Mouse (Mus musculus) ES-E14 (cell line): ENCODE measurements around the gene Nxph1. TPM values are rescaled to one million over a fixed set of nuclear protein-coding genes. Genes with fewer than 3 reads are reported as not detected.

Experiments
- DNase-seq: peaks from one replicate; pipeline ENCODE4 v3.0.0-alpha.2; 2013; ENCODE audit warnings: low read depth, low spot score
- H3K27ac ChIP-seq: 2 replicates; pipeline ENCODE4 v1.5.1; 2012; ENCODE audit warnings: low read depth, mild to moderate bottlenecking, low read length, moderate library complexity, mixed read lengths; ENCODE audit not compliant: poor library complexity, insufficient read depth, severe bottlenecking
- H3K36me3 ChIP-seq: 2 replicates; pipeline ENCODE4 v1.6.1; 2012; ENCODE audit warnings: mild to moderate bottlenecking, low read length, moderate library complexity, mixed read lengths; ENCODE audit not compliant: control insufficient read depth, poor library complexity, insufficient read depth, severe bottlenecking
- H3K4me1 ChIP-seq, 2 experiments: fragments of 150-350 bp in 1 of 2; sonication (generic) in 1 of 2; 2 replicates each; pipeline ENCODE4 v1.6.1; 2012; ENCODE audit warnings: low read length in 2 of 2, mild to moderate bottlenecking in 1 of 2, mixed read lengths in 1 of 2; ENCODE audit not compliant: control insufficient read depth in 2 of 2, insufficient read depth in 2 of 2, poor library complexity in 1 of 2
- H3K4me3 ChIP-seq, 2 experiments: fragments of 150-350 bp in 1 of 2; sonication (generic) in 1 of 2; 2 replicates each; pipeline ENCODE4 v1.5.1; 2012; ENCODE audit warnings: low read length in 2 of 2, low read depth in 1 of 2, mild to moderate bottlenecking in 1 of 2, mixed read lengths in 1 of 2; ENCODE audit not compliant: insufficient read depth in 1 of 2, poor library complexity in 1 of 2, severe bottlenecking in 1 of 2
- H3K9ac ChIP-seq: 2 replicates; pipeline ENCODE4 v1.6.1; 2012; ENCODE audit warnings: low read depth, mild to moderate bottlenecking, low read length, mixed read lengths; ENCODE audit not compliant: poor library complexity, insufficient read depth, severe bottlenecking
- H3K9me3 ChIP-seq: fragments of 150-350 bp; sonication (generic); 2 replicates; pipeline ENCODE4 v1.6.1; 2012; ENCODE audit warnings: low read depth, mild to moderate bottlenecking, low read length; ENCODE audit not compliant: control insufficient read depth, insufficient read depth
- CHD2 ChIP-seq: IDR thresholded peaks from 2 replicates; pipeline ENCODE4 v1.6.1; 2014; ENCODE audit warnings: mild to moderate bottlenecking, low read depth, low read length, inconsistent platforms
- HCFC1 ChIP-seq: IDR thresholded peaks from 2 replicates; pipeline ENCODE4 v1.6.1; 2012; ENCODE audit warnings: low read length, inconsistent platforms, borderline replicate concordance; ENCODE audit not compliant: insufficient read depth
- MAFK ChIP-seq: IDR thresholded peaks from 2 replicates; pipeline ENCODE4 v1.6.1; 2014; ENCODE audit warnings: mild to moderate bottlenecking, low read depth, low read length, inconsistent platforms; ENCODE audit not compliant: insufficient read depth
- ZC3H11A ChIP-seq: IDR thresholded peaks from 2 replicates; pipeline ENCODE4 v1.6.1; 2012; ENCODE audit warnings: low read depth, mild to moderate bottlenecking, inconsistent platforms, low read length, borderline replicate concordance
- ZNF384 ChIP-seq: IDR thresholded peaks from 2 replicates; pipeline ENCODE4 v1.6.1; 2012; ENCODE audit warnings: low read depth, low read length, inconsistent platforms
- in situ Hi-C, 2 experiments: fragments of 600-800 bp; cut with MboI; formaldehyde crosslinking; loops; one replicate each; pipeline ENCODE4 v1.15.1; 2025; ENCODE audit warnings: low sequenced_read_pairs in 2 of 2, inconsistent platforms in 1 of 2; ENCODE audit not compliant: unreplicated experiment in 2 of 2
- total RNA-seq: library from RNA; depleted of rRNA; stranded (reverse); fragments of 300-350 nt; gene quantifications from 2 replicates; pipeline ENCODE4 v1.2.3, GENCODE M21; 2012; rRNA removed

The Nxph1 gene
- not detected in 2 replicates for total RNA-seq

DNA sequence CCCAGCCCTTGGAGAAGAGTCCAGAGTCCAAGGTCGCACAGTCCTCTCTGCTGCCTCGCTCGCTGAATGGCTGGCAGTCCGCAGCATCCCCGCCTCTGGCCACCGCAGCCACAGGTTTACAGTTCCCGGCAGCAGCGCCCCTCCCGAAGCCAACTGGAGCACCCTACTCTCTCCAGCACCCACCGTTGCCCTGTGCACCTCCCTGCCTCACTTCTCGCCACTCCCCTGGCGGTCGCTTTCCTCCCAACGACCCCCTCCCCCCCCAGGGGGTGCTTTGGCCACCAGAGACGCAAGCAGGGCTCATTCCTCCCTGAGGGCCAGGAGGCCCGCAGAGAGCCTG is at the start of gene Nxph1:
TSS of gene Nxph1 (plus strand) at position 301 of the 340 bp plus-strand sequence.
- Histone ChIP-seq H3K36me3 (no peaks in the 10 kb centered on the region), H3K9me3 (no peaks in the 10 kb centered on the region), H3K27ac (no peak within 1 kb of the TSS), H3K9ac (no peak within 1 kb of the TSS), H3K4me3 (peak within 1 kb of the TSS; percentile 19 to 46), H3K4me1 (peaks cover 0 to 4% of the 10 kb centered on the region in 2 experiments; a peak in 1 of 4 replicates)
- no peak for DNase-seq
- in situ Hi-C loops, result loop anchor here in 1 of 2 experiments (25.0 kb wide), 1 partner anchor 289 kb away; no protein-coding TSS in a partner anchor
- TF ChIP-seq MAFK (no peak), ZC3H11A (no peak), HCFC1 (no peak), CHD2 (no peak), ZNF384 (no peak)

DNA sequence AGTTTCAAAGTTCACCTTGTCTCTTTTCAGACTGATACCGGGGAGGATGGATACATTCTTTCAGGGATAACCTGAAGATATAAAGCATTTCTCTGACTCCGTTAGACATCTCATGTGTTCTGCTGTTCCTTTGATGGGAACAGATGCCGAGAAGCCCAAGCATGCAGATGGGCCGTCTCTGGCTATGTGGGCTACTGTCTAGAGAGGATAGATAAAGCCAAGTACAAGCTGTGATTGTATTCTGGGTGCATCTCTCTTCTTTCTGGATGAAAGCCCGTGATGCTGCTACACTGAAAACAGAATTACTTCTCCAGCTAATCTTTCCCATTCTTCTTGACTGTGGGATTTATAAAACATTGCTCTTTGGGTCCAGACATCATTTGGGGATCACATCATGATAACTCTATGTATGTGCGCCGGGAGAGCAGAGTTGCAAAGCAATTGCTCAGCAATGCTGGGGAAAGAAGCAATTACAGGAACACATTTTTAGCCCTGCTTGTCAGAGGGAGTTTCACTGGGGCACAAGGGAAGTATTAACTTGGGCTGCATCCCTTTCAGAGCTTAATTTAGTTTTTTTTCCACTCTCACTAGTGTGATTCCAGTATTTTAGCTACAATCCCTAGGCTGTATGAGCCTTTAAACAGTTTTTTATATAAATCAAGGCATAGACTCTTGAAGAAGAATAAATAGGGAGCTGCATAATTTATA is 48.1 kb upstream of the Nxph1 start:
- H3K9ac ChIP-seq, result no peak overlapping the region
- DNase-seq, result no peak
- in situ Hi-C loops, result no loop called here
- H3K4me1 ChIP-seq, result no peaks in the 10 kb centered on the region
- no peaks in the 10 kb centered on the region for H3K9me3 ChIP-seq
- no peak overlapping the region for H3K27ac ChIP-seq
- no peaks in the 10 kb centered on the region for H3K36me3 ChIP-seq
- H3K4me3 ChIP-seq, result no peak overlapping the region
- TF ChIP-seq ZC3H11A (no peak), HCFC1 (no peak), CHD2 (no peak), MAFK (no peak), ZNF384 (no peak)

DNA sequence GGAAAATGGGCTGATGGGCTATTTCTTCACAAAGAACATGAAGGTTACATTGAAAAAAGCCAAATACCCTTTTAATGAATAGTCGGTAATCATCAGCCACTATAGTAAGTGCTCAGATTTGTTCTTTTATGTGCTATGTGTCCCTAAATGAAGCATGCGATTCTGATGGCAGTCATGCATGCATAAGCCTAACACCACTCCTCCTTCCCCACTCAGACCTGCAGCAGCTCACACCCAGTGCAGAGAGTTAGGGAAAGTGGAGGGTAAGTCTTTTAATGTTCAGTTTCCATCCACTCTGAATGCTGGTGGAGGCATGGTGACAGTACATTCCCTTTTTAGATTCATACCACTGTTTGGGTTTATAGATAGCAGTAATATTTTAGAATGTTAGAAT is 47.5 kb upstream of the Nxph1 start:
- TF ChIP-seq ZNF384 (no peak), CHD2 (no peak), ZC3H11A (no peak), HCFC1 (no peak), MAFK (no peak)

GRCm38 (mm10) chr6:8907917-8908316 is 40.3 kb upstream of the Nxph1 start:
- Histone ChIP-seq H3K27ac (no peak overlapping the region), H3K36me3 (no peaks in the 10 kb centered on the region), H3K4me3 (no peak overlapping the region), H3K9ac (no peak overlapping the region), H3K9me3 (no peaks in the 10 kb centered on the region), H3K4me1 (no peaks in the 10 kb centered on the region)
- DNase-seq, result no peak
- no peak for TF ChIP-seq ZC3H11A
- TF ChIP-seq CHD2, result no peak
- TF ChIP-seq HCFC1, result no peak
- TF ChIP-seq ZNF384, result no peak
- no peak for TF ChIP-seq MAFK
- in situ Hi-C loops, result no loop called here

More for the DNA sequence above, 47.5 kb upstream of the Nxph1 start:
- Histone ChIP-seq H3K27ac (no peak overlapping the region), H3K4me3 (no peak overlapping the region), H3K9ac (no peak overlapping the region), H3K9me3 (no peaks in the 10 kb centered on the region), H3K4me1 (no peaks in the 10 kb centered on the region), H3K36me3 (no peaks in the 10 kb centered on the region)
- no peak for DNase-seq
- in situ Hi-C loops, result no loop called here

GRCm38 (mm10) chr6:8913404-8913803 is 34.8 kb upstream of the Nxph1 start:
- H3K9ac ChIP-seq, result no peak overlapping the region
- no peak overlapping the region for H3K27ac ChIP-seq
- H3K4me1 ChIP-seq, result no peaks in the 10 kb centered on the region
- no peaks in the 10 kb centered on the region for H3K36me3 ChIP-seq
- in situ Hi-C loops, result no loop called here
- no peak overlapping the region for H3K4me3 ChIP-seq
- H3K9me3 ChIP-seq, result no peaks in the 10 kb centered on the region
- DNase-seq, result no peak
- TF ChIP-seq ZNF384 (no peak), MAFK (peak; percentile 66; the same call in 1 of the 2 replicates)
